Mouse (Mus musculus) heart, embryonic 14.5 days (tissue): Measurements from ENCODE around the gene Fgfr2. TPM values are rescaled to one million over a fixed set of nuclear protein-coding genes. Genes with fewer than 3 reads are reported as not detected.

Source experiments
- ATAC-seq: fragments of 200-750 bp; cut with Nextera tagmentation; 2 replicates; pipeline ENCODE4 v1.8.0; 2017; ENCODE audit warnings: low read depth, moderate TSS enrichment; ENCODE audit not compliant: insufficient number of reproducible peaks, insufficient read depth, low FRiP score
- H3K27ac ChIP-seq, 2 experiments: fragments of 200-500 bp in 1 of 2; fragments of 300-500 bp in 1 of 2; sonication (generic) in 1 of 2; replicated peaks in 1 of 2; 2 replicates each; pipeline ENCODE4 v1.5.1; 2012 to 2014; ENCODE audit warnings: low read depth in 2 of 2, low read length in 2 of 2, control low read depth in 1 of 2, mild to moderate bottlenecking in 1 of 2, mixed read lengths in 1 of 2; ENCODE audit not compliant: control insufficient read depth in 1 of 2, insufficient read depth in 1 of 2
- H3K27me3 ChIP-seq: fragments of 300-500 bp; sonication (generic); 2 replicates; pipeline ENCODE4 v1.6.1; 2014; ENCODE audit warnings: mild to moderate bottlenecking, low read length, control low read depth; ENCODE audit not compliant: control insufficient read depth, insufficient read depth
- H3K36me3 ChIP-seq: fragments of 300-500 bp; sonication (generic); 2 replicates; pipeline ENCODE4 v1.6.1; 2014; ENCODE audit warnings: mild to moderate bottlenecking, control low read depth, low read length, mixed read lengths; ENCODE audit not compliant: control insufficient read depth, insufficient read depth
- H3K4me1 ChIP-seq, 2 experiments: fragments of 200-500 bp in 1 of 2; fragments of 300-500 bp in 1 of 2; sonication (generic) in 1 of 2; 2 replicates each; pipeline ENCODE4 v1.6.1; 2012 to 2014; ENCODE audit warnings: low read length in 2 of 2, control low read depth in 1 of 2, mixed read lengths in 1 of 2; ENCODE audit not compliant: control insufficient read depth in 2 of 2, insufficient read depth in 2 of 2
- H3K4me2 ChIP-seq: fragments of 300-500 bp; sonication (generic); 2 replicates; pipeline ENCODE4 v1.6.1; 2014; ENCODE audit warnings: mild to moderate bottlenecking, low read length
- H3K4me3 ChIP-seq, 2 experiments: fragments of 200-500 bp in 1 of 2; fragments of 300-500 bp in 1 of 2; sonication (generic) in 1 of 2; 2 replicates each; pipeline ENCODE4 v1.5.1; 2012 to 2014; ENCODE audit warnings: low read length in 2 of 2, mild to moderate bottlenecking in 2 of 2, control low read depth in 1 of 2, low read depth in 1 of 2, moderate library complexity in 1 of 2; ENCODE audit not compliant: control insufficient read depth in 1 of 2, insufficient read depth in 1 of 2
- H3K9ac ChIP-seq: fragments of 300-500 bp; sonication (generic); 2 replicates; pipeline ENCODE4 v1.6.1; 2014; ENCODE audit warnings: mild to moderate bottlenecking, low read length
- H3K9me3 ChIP-seq: fragments of 300-500 bp; sonication (generic); 2 replicates; pipeline ENCODE4 v1.6.1; 2016; ENCODE audit warnings: low read length, control low read depth; ENCODE audit not compliant: control insufficient read depth
- WGBS: fragments of 180-500 bp; shearing (Covaris S2); extraction: QIAGEN DNeasy Blood & Tissue Kit; methylation state at CpG from one replicate; pipeline ENCODE4 v1.1.7; 2014; 5-methylcytosine and 5-hydroxymethylcytosine counted together
- polyA plus RNA-seq: library from polyadenylated mRNA; unstranded; fragments of >200 nt; fragmentation: Nextera tagmentation; extraction: Ambion mirVana; gene quantifications from 2 replicates; pipeline ENCODE4 v1.2.1, GENCODE M21; 2014

Fgfr2 gene
- polyA plus RNA-seq, 1 experiment from 2014 or later, result 22.4 TPM

- Histone ChIP-seq H3K4me3 (no peak overlapping the region), H3K27ac (no peak overlapping the region), H3K27me3 (no peaks in the 10 kb centered on the region; the same call in 1 of the 2 replicates), H3K9ac (no peak overlapping the region), H3K36me3 (no peaks in the 10 kb centered on the region), H3K9me3 (no peaks in the 10 kb centered on the region), H3K4me1 (no peaks in the 10 kb centered on the region), H3K4me2 (no peak overlapping the region)
- WGBS, result 18% methylated on average over 5 of the region's 5 CpGs
- ATAC-seq, result no peak
Observed at GRCm38 (mm10) chr7:132475069-132475468, 648.1 kb downstream of the Fgfr2 start.

GRCm38 (mm10) chr7:132471327-132471726 is 651.8 kb downstream of the Fgfr2 start:
- no peak overlapping the region for H3K9ac ChIP-seq
- no peaks in the 10 kb centered on the region for H3K9me3 ChIP-seq
- no peak overlapping the region for H3K4me3 ChIP-seq
- 51% methylated on average over 3 of the region's 3 CpGs for WGBS
- H3K36me3 ChIP-seq, result no peaks in the 10 kb centered on the region
- no peaks in the 10 kb centered on the region for H3K4me1 ChIP-seq
- no peak overlapping the region for H3K4me2 ChIP-seq
- no peak for ATAC-seq
- no peaks in the 10 kb centered on the region for H3K27me3 ChIP-seq
- H3K27ac ChIP-seq, result no peak overlapping the region

DNA sequence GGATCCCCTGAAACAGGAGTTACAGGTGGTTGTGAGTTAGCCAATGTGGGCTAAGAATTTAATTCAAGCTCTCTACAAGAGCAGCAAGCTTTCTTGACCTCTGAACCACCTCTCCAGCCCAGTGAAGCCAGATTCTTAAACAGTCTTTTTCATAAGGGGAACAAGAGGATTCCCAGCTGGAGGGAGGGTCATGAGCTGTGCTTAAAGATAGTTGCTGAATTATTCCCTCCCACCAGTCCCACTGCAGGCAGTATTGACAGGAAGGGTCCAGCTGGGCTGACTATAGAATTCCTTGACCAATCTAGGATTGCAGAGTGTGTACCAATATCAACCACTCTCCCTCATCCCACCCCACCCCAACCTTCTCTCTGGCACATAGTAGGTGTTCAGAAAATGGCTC is 654.8 kb downstream of the Fgfr2 start:
- Histone ChIP-seq H3K9ac (no peak overlapping the region), H3K27me3 (no peaks in the 10 kb centered on the region), H3K27ac (no peak overlapping the region), H3K4me1 (no peaks in the 10 kb centered on the region), H3K36me3 (no peaks in the 10 kb centered on the region), H3K9me3 (no peaks in the 10 kb centered on the region), H3K4me3 (no peak overlapping the region), H3K4me2 (no peak overlapping the region)
- no peak for ATAC-seq

GRCm38 (mm10) chr7:132465897-132466296 is 657.3 kb downstream of the Fgfr2 start:
- ATAC-seq, result no peak
- no peak overlapping the region for H3K9ac ChIP-seq
- H3K4me2 ChIP-seq, result no peak overlapping the region
- 83% methylated on average over 5 of the region's 5 CpGs for WGBS
- no peaks in the 10 kb centered on the region for H3K36me3 ChIP-seq
- no peaks in the 10 kb centered on the region for H3K4me1 ChIP-seq
- H3K9me3 ChIP-seq, result no peaks in the 10 kb centered on the region
- no peaks in the 10 kb centered on the region for H3K27me3 ChIP-seq
- H3K4me3 ChIP-seq, result no peak overlapping the region
- no peak overlapping the region for H3K27ac ChIP-seq

DNA sequence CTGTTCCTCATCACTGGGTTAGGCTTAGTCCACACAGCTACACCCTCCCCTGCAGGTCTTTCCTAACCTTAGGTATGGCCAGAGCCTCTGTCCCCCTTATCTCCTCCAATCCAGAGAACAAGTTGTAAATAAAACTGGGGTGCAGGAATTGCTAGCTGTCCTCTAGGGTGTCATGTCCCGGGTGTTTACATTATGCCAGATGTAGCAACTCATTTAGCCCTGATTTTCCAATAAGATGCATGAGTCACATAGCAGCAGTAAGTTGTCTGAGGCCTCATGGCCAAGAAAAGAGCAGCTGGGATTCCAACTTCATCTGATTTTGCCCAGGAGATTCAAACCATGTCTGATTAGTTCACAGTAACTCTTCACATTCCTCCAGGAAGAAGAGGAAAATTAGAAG is 658.3 kb downstream of the Fgfr2 start:
- H3K4me2 ChIP-seq, result no peak overlapping the region
- H3K27ac ChIP-seq, result no peak overlapping the region
- no peaks in the 10 kb centered on the region for H3K4me1 ChIP-seq
- no peak overlapping the region for H3K9ac ChIP-seq
- H3K9me3 ChIP-seq, result no peaks in the 10 kb centered on the region
- no peaks in the 10 kb centered on the region for H3K36me3 ChIP-seq
- no peak for ATAC-seq
- WGBS, result 66% methylated on average over 1 of the region's 1 CpGs
- H3K27me3 ChIP-seq, result no peaks in the 10 kb centered on the region
- no peak overlapping the region for H3K4me3 ChIP-seq

DNA sequence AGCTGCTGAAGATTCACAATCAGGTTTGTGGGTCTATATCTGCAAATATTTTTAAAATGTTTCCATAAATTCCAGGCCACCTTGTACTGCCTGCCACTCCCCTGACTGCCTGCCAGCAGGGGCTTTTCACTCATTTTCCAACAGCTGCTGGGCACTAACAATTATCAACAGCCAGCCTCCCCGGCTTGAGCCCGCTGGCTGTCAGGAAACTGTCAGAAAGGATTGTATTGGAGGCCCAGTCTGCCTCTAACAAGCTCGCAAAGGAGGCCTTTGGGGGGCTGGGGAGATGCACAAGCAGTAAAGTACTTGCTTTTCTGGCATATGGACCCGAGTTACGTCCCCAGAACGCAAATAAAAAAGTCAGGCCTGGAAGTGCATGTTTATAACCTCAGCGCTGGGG is 664.7 kb downstream of the Fgfr2 start:
- 63% methylated on average over 7 of the region's 7 CpGs for WGBS
- Histone ChIP-seq H3K27me3 (no peaks in the 10 kb centered on the region), H3K27ac (no peak overlapping the region), H3K4me2 (no peak overlapping the region), H3K4me1 (no peaks in the 10 kb centered on the region), H3K36me3 (no peaks in the 10 kb centered on the region), H3K9me3 (no peaks in the 10 kb centered on the region), H3K9ac (no peak overlapping the region), H3K4me3 (no peak overlapping the region)
- no peak for ATAC-seq

DNA sequence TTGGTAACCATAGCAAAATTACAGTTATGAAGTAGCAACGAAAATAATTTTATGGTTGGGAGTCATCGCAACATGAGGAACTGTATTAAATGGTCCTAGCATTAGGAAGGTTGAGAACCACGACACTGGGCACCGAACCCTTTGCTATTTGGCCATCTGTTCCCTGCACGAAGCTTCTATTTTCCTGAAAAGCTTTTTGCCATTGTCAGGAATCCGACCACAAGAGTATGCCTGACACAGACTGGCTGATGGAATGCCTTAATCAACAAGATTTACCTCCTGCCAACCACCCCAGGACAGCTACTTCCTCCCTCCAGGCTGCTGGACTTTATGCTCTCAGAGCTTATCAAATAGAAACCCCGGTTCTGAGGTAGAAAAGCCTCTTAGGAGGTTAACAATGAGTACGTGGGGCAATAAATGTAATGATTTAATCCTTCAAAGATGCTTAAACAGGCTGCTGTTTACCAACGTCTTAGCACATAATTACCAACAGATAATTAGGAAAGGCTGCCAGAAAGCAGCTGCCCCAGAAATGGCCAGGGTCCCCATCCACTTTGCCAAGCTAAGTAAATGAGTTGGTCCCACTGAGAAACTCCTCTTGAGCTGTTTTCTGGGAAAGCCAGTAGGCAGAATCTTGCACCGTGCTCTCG is 668.0 kb downstream of the Fgfr2 start:
- no peak overlapping the region for H3K4me3 ChIP-seq
- peaks cover 6% of the 10 kb centered on the region for H3K9me3 ChIP-seq
- ATAC-seq, result no peak
- no peak overlapping the region for H3K9ac ChIP-seq
- no peak overlapping the region for H3K4me2 ChIP-seq
- no peaks in the 10 kb centered on the region for H3K27me3 ChIP-seq
- H3K36me3 ChIP-seq, result no peaks in the 10 kb centered on the region
- no peak overlapping the region for H3K27ac ChIP-seq
- H3K4me1 ChIP-seq, result no peaks in the 10 kb centered on the region
- WGBS, result 52% methylated on average over 11 of the region's 11 CpGs
